Mouse (Mus musculus) lung, embryonic 16.5 days (tissue): Measurements from ENCODE around the gene Lyrm1. TPM values are rescaled to one million over a fixed set of nuclear protein-coding genes. Genes with fewer than 3 reads are reported as not detected.

Experiments used
- ATAC-seq: fragments of 200-750 bp; cut with Nextera tagmentation; 2 replicates; pipeline ENCODE4 v1.8.0; 2017; ENCODE audit warnings: low read depth, mild to moderate bottlenecking, moderate library complexity
- H3K27ac ChIP-seq: fragments of 300-500 bp; sonication (generic); 2 replicates; pipeline ENCODE4 v1.5.1; 2014; ENCODE audit warnings: mild to moderate bottlenecking, control low read depth, low read length
- H3K27me3 ChIP-seq: fragments of 300-500 bp; sonication (generic); 2 replicates; pipeline ENCODE4 v1.6.1; 2014; ENCODE audit warnings: low read depth, low read length, mixed read lengths; ENCODE audit not compliant: control insufficient read depth, insufficient read depth
- H3K36me3 ChIP-seq: fragments of 300-500 bp; sonication (generic); 2 replicates; pipeline ENCODE4 v1.6.1; 2014; ENCODE audit warnings: low read length; ENCODE audit not compliant: control insufficient read depth, insufficient read depth
- H3K4me1 ChIP-seq: fragments of 300-500 bp; sonication (generic); replicated peaks from 2 replicates; pipeline ENCODE4 v1.6.1; 2014; ENCODE audit warnings: low read length, mixed read lengths; ENCODE audit not compliant: control insufficient read depth, insufficient read depth
- H3K4me2 ChIP-seq: fragments of 300-500 bp; sonication (generic); 2 replicates; pipeline ENCODE4 v1.6.1; 2014; ENCODE audit warnings: low read depth, low read length, control low read depth
- H3K4me3 ChIP-seq: fragments of 300-500 bp; sonication (generic); 2 replicates; pipeline ENCODE4 v1.5.1; 2014; ENCODE audit warnings: mild to moderate bottlenecking, low read length, control low read depth
- H3K9ac ChIP-seq: fragments of 300-500 bp; sonication (generic); 2 replicates; pipeline ENCODE4 v1.6.1; 2014; ENCODE audit warnings: low read length, control low read depth
- H3K9me3 ChIP-seq: fragments of 300-500 bp; sonication (generic); 2 replicates; pipeline ENCODE4 v1.6.1; 2016; ENCODE audit warnings: low read length; ENCODE audit not compliant: control insufficient read depth
- WGBS: fragments of 180-500 bp; shearing (Covaris S2); extraction: QIAGEN DNeasy Blood & Tissue Kit; methylation state at CpG from one replicate; pipeline ENCODE4 v1.1.7; 2014; 5-methylcytosine and 5-hydroxymethylcytosine counted together
- polyA plus RNA-seq: library from polyadenylated mRNA; unstranded; fragments of >200 nt; fragmentation: Nextera tagmentation; extraction: Ambion mirVana; gene quantifications from 2 replicates; pipeline ENCODE4 v1.2.1, GENCODE M21; 2015

The Lyrm1 gene
- polyA plus RNA-seq, 1 experiment from 2014 or later: 6.6 TPM

DNA sequence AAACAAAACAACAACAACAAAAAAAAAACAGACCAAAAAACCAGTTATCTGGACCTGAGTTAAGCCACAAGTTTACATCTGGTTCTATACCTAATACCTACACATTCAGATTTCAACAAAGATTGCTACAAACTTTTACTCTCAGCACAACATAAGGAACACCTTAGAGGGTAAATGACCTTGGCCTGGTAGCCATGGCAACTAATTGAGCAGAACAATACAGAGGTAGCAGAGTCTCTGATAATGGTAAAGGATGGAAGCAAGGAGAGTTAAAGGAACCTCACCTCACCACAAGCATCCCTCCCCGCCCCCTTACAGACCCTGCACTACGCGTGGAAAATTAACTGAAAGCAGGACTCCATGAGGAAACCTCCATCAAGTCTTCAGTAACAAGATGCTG, 35.5 kb upstream of the Lyrm1 start:
- WGBS: 93% methylated on average over 3 of the region's 3 CpGs
- Histone ChIP-seq H3K36me3 (peaks cover 5% of the 10 kb centered on the region; the same call in 1 of the 2 replicates), H3K4me3 (no peak overlapping the region), H3K27ac (no peak overlapping the region), H3K4me2 (no peak overlapping the region), H3K27me3 (no peaks in the 10 kb centered on the region), H3K9me3 (no peaks in the 10 kb centered on the region), H3K4me1 (peaks cover 5% of the 10 kb centered on the region), H3K9ac (no peak overlapping the region)
- no peak for ATAC-seq

DNA sequence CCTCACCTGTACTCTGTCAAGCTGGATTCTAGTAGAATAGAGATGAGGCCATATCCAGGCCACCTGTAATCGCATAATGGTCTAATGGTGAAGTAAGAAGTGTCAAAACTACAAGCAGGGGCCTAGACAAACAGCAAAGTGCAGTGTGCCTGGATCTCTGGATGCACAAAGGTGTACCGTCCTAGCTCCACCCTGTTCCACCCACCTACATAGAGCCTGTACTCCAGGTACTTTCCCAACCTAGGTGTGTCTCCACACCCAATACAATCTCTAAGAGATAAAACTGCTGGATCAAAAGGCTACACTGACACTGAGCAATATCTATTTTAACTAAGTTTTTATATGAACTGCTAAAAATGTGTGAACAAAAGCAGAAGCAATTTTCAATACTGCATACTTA, 35.1 kb upstream of the Lyrm1 start:
- Histone ChIP-seq H3K27ac (no peak overlapping the region), H3K9ac (no peak overlapping the region), H3K36me3 (peaks cover 5% of the 10 kb centered on the region; the same call in 1 of the 2 replicates), H3K9me3 (no peaks in the 10 kb centered on the region), H3K27me3 (no peaks in the 10 kb centered on the region), H3K4me3 (no peak overlapping the region), H3K4me2 (no peak overlapping the region), H3K4me1 (peaks cover 5% of the 10 kb centered on the region)
- ATAC-seq: no peak
- WGBS: 63% methylated on average over 2 of the region's 2 CpGs

DNA sequence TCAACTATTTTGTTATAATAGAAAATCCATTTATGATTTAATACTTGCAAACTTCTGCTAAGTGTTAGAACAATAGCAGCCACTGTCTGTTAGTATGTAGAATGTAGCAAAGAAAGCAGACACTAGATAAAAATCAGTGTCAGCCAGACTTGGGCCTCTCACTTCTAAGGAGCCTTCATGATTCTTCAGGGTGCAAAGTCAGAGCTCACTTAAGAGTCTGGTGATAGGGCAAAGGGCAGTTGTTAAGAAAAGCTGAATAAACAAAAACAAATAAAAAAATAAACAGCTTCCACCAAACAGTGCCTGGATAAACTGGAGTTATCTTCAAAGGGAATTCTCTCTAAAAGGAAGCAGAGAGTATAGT, 34.7 kb upstream of the Lyrm1 start:
- peaks cover 5% of the 10 kb centered on the region for H3K4me1 ChIP-seq
- H3K27ac ChIP-seq: no peak overlapping the region; the same call in 1 of the 2 replicates
- H3K9ac ChIP-seq: no peak overlapping the region
- peaks cover 3% of the 10 kb centered on the region; the same call in 1 of the 2 replicates for H3K36me3 ChIP-seq
- H3K4me3 ChIP-seq: no peak overlapping the region
- H3K9me3 ChIP-seq: no peaks in the 10 kb centered on the region
- H3K4me2 ChIP-seq: no peak overlapping the region
- H3K27me3 ChIP-seq: no peaks in the 10 kb centered on the region
- ATAC-seq: no peak

DNA sequence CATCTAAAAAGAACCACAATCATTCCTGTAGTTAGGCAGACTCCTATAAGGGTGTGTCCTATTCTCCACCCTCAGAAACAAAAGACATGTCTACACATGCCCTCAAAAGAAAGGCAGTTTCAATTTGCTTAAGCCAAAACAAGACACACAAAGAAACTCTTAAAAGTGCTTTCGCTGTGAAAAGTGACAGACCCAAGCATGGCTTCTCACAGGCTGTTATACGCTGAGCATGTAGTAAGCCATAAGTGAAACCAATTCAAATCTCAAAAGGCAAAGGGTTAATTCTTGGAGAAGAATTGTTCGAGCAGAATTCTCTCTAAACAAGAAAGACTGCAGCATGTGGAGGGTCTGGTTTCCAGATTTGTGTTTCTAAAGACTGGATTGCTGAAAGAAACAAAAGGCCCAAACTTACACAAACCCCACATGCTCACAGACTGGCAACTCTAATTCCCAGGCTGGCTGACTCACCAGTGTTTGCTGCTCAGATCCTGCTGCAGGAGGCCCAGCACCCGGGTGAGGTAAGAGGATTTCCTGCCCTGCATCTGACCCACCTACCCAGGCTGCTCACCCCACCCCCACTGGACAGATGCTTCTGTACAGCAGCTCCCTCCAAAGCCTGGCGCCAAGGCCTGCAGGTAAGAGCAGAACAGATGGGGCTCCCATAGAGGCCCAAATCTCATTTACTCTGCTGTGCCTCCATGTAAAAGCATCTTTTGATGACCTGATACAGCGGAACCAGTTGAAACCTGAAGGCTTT, 34.1 kb upstream of the Lyrm1 start:
- Histone ChIP-seq H3K9me3 (no peaks in the 10 kb centered on the region), H3K27ac (peak overlapping the region; percentile 68), H3K36me3 (0 out of 2 replicates have a peak, but pooled peaks cover 3% of the 10 kb centered on the region), H3K27me3 (no peaks in the 10 kb centered on the region), H3K4me2 (no peak overlapping the region), H3K4me3 (no peak overlapping the region), H3K9ac (peak overlapping the region; percentile 25), H3K4me1 (peaks cover 5% of the 10 kb centered on the region)
- ATAC-seq: peak; percentile 83
- 34% methylated on average over 6 of the region's 6 CpGs for WGBS

DNA sequence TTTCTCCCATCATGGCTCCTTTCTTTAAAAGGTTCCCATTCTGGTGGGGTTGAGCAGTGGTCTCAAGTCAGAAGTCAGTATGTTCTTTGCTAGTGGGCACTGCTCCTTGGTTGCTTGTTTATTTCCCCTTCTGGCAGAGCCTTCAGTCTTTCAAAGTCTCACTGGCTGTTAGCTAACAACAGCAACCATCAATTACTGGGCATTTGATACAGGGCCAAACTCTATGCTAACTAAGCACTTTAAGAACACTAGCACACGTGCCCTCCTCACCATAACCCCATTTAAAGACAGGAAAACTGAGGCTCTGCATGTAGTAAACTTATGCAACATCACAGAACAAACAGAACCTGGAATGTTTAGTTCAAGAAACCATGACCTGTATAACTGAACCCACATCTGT, 33.5 kb upstream of the Lyrm1 start:
- H3K9ac ChIP-seq: no peak overlapping the region
- H3K4me3 ChIP-seq: no peak overlapping the region
- 0 out of 2 replicates have a peak, but pooled peaks cover 3% of the 10 kb centered on the region for H3K36me3 ChIP-seq
- no peaks in the 10 kb centered on the region for H3K9me3 ChIP-seq
- peaks cover 5% of the 10 kb centered on the region for H3K4me1 ChIP-seq
- ATAC-seq: no peak
- 0 out of 2 replicates have a peak overlapping the region, but pooled peaks have one; percentile 68 for H3K27ac ChIP-seq
- H3K4me2 ChIP-seq: no peak overlapping the region
- no peaks in the 10 kb centered on the region for H3K27me3 ChIP-seq
- 23% methylated on average over 1 of the region's 1 CpGs for WGBS

DNA sequence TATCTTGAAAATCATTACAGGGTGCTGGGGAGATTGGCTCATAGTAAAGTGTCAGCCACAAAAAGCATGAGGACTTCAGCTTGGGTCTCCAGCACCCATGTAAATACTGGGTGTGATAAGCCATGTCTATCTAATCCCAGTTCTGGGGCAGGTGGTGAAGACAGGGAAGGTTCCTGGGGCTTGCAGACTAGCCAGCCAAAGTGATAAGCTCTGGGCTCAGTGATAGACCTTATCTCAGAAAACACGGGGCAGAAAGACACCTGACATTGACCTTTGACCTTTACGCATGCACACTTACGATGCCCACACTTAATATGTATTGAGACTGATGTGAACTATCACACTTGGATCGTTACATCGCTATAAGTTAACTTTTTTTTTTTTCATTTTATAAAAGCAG, 31.2 kb upstream of the Lyrm1 start:
- H3K4me2 ChIP-seq: no peak overlapping the region
- no peaks in the 10 kb centered on the region for H3K36me3 ChIP-seq
- no peaks in the 10 kb centered on the region for H3K27me3 ChIP-seq
- no peak for ATAC-seq
- H3K9ac ChIP-seq: no peak overlapping the region
- WGBS: 71% methylated on average over 5 of the region's 5 CpGs
- peaks cover 5% of the 10 kb centered on the region for H3K4me1 ChIP-seq
- H3K4me3 ChIP-seq: no peak overlapping the region
- no peak overlapping the region for H3K27ac ChIP-seq
- no peaks in the 10 kb centered on the region for H3K9me3 ChIP-seq

DNA sequence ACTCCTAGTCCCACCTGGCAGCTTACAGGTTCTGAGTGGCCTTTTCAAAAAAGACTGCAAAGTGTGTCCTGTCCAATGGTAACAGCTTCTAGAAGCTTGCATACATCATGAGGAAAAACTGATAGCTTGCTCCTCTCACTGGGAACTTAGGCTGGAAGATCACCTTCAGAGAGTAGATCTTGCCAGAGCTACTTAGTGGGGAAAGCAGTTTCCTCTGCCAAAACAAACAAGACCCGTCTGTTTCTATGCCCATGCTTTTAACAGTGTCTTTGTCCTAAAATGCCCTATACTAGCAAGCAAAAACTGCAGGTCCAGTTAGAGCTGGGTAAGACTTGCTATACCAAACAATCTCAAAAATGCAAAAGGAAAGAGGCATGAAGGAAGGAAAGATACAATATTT, 29.5 kb upstream of the Lyrm1 start:
- 25% methylated on average over 1 of the region's 1 CpGs for WGBS
- H3K9ac ChIP-seq: no peak overlapping the region
- no peaks in the 10 kb centered on the region for H3K27me3 ChIP-seq
- H3K4me3 ChIP-seq: no peak overlapping the region
- no peak overlapping the region for H3K27ac ChIP-seq
- no peak for ATAC-seq
- no peak overlapping the region for H3K4me2 ChIP-seq
- peaks cover 5% of the 10 kb centered on the region for H3K4me1 ChIP-seq
- no peaks in the 10 kb centered on the region; the same call in 1 of the 2 replicates for H3K36me3 ChIP-seq
- H3K9me3 ChIP-seq: no peaks in the 10 kb centered on the region

DNA sequence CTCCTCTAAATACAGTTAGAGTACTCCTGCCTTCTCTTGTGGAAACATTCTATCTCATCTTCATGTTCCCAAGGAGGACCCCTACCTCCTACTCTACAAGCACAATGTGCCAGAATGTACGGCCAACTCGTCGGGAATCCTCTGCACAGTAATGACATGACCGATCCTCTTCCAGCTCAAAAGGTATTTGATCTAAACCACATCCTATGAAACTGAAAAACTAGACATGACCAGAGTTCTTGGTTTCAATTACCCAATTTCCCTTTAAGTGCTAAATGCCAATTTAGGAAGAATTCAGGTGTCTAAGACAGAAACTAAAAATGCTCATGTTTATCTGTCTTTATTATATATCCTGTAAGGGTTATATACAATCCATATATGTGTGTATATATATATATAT, 23.5 kb upstream of the Lyrm1 start:
- H3K9me3 ChIP-seq: no peaks in the 10 kb centered on the region
- no peaks in the 10 kb centered on the region for H3K27me3 ChIP-seq
- H3K27ac ChIP-seq: no peak overlapping the region
- H3K36me3 ChIP-seq: no peaks in the 10 kb centered on the region; the same call in 1 of the 2 replicates
- no peak overlapping the region for H3K9ac ChIP-seq
- 97% methylated on average over 4 of the region's 4 CpGs for whole genome bisulfite sequencing
- no peak overlapping the region for H3K4me2 ChIP-seq
- H3K4me1 ChIP-seq: no peaks in the 10 kb centered on the region
- H3K4me3 ChIP-seq: no peak overlapping the region
- no peak for ATAC-seq

DNA sequence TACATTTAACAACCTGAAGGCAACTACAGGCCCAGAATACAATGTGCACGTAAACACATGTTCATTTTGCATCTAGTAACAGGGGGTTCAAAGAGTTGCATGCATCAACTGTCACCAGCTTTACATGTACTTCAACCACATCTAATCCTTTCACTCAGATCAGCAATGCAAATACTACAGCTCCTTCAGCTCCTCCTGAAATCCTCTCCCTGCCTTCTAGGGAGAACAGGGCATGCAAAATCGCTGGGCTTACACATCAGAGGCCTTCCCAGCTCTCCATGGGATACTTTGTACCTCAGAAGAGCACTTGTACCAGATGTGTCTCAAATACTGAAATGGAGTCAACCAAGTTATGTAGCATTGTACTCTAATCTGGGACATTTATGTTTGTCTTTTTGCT, 22.6 kb upstream of the Lyrm1 start:
- no peak overlapping the region for H3K4me3 ChIP-seq
- no peak for ATAC-seq
- no peaks in the 10 kb centered on the region for H3K9me3 ChIP-seq
- H3K27ac ChIP-seq: no peak overlapping the region
- WGBS: 58% methylated on average over 2 of the region's 2 CpGs
- H3K9ac ChIP-seq: no peak overlapping the region
- no peak overlapping the region for H3K4me2 ChIP-seq
- H3K27me3 ChIP-seq: no peaks in the 10 kb centered on the region
- no peaks in the 10 kb centered on the region for H3K4me1 ChIP-seq
- no peaks in the 10 kb centered on the region; the same call in 1 of the 2 replicates for H3K36me3 ChIP-seq
